Mouse (Mus musculus): ENCODE data around the gene Nfatc2. TPM values are rescaled to one million over a fixed set of nuclear protein-coding genes. Genes with fewer than 3 reads are reported as not detected.

Nfatc2 gene
- total and polyA plus RNA-seq, 3 experiments = not detected

GRCm38 (mm10) chr2:168522247-168522646 lies 79.2 kb downstream of the Nfatc2 start:
- Histone ChIP-seq H3K4me3 (ENCODE audit: control insufficient read depth in 1 of 2, insufficient read depth in 1 of 2, low read depth in 2 of 2, low read length in 2 of 2) (no peak overlapping the region), H3K36me3 (ENCODE audit: control insufficient read depth in 1 of 2, insufficient read depth in 2 of 2, low read length in 2 of 2) (no peaks in the 10 kb centered on the region), H3K27ac (ENCODE audit: control insufficient read depth, low read depth, low read length) (no peak overlapping the region), H3K27me3 (ENCODE audit: control insufficient read depth in 1 of 2, insufficient read depth in 2 of 2, low read length in 2 of 2) (no peaks in the 10 kb centered on the region), H3K4me1 (ENCODE audit: control insufficient read depth in 1 of 2, insufficient read depth in 2 of 2, low read length in 2 of 2) (no peaks in the 10 kb centered on the region), H3K9me3 (replicated peaks; ENCODE audit: insufficient read depth, low read length) (no peaks in the 10 kb centered on the region), H3K9ac (ENCODE audit: control insufficient read depth, low read depth, low read length, poor library complexity, severe bottlenecking) (no peak overlapping the region), H3K79me2 (ENCODE audit: control insufficient read depth, insufficient read depth, low read length, poor library complexity) (no peaks in the 10 kb centered on the region)
- no peak for DNase-seq (ENCODE audit: low read depth, low spot score)
- TF ChIP-seq MAFK (IDR thresholded peaks at IDR 0.05; ENCODE audit: borderline replicate concordance, low read depth, low read length) (no peak), GATA1 (IDR thresholded peaks at IDR 0.05; ENCODE audit: low read depth, low read length) (no peak), E2F4 (IDR thresholded peaks at IDR 0.05; ENCODE audit: borderline replicate concordance, low read depth, low read length) (no peak), ZKSCAN1 (IDR thresholded peaks at IDR 0.05; ENCODE audit: low read depth, low read length) (no peak), BHLHE40 (IDR thresholded peaks at IDR 0.05; ENCODE audit: borderline replicate concordance, low read depth, low read length) (no peak), USF1 (IDR thresholded peaks at IDR 0.05; ENCODE audit: low read depth, low read length) (no peak), POLR2AphosphoS2 (IDR thresholded peaks at IDR 0.05; ENCODE audit: low read length) (no peak), RCOR1 (IDR thresholded peaks at IDR 0.05; ENCODE audit: low read depth, low read length) (no peak), MXI1 (IDR thresholded peaks at IDR 0.05; ENCODE audit: low read depth, low read length) (no peak), ZNF384 (IDR thresholded peaks at IDR 0.05; ENCODE audit: low read depth, low read length) (no peak), CHD2 (IDR thresholded peaks at IDR 0.05; ENCODE audit: low read length) (no peak), ETS1 (IDR thresholded peaks at IDR 0.05; ENCODE audit: low read depth, low read length) (no peak), POLR2AphosphoS5 (IDR thresholded peaks at IDR 0.05; ENCODE audit: borderline replicate concordance, low read depth, low read length) (no peak), CHD1 (IDR thresholded peaks at IDR 0.05; ENCODE audit: low read depth, low read length) (no peak), RAD21 (IDR thresholded peaks at IDR 0.05; ENCODE audit: low read depth, low read length) (no peak), NELFE (IDR thresholded peaks at IDR 0.05; ENCODE audit: low read depth, low read length) (no peak), POLR2A (IDR thresholded peaks at IDR 0.05; ENCODE audit: control insufficient read depth in 1 of 2, insufficient read depth in 1 of 2, low read depth in 1 of 2, low read length in 2 of 2, poor library complexity in 1 of 2) (no peak), HCFC1 (IDR thresholded peaks at IDR 0.05; ENCODE audit: low read depth, low read length) (no peak), TAL1 (IDR thresholded peaks at IDR 0.05; ENCODE audit: low read length) (no peak)

- TF ChIP-seq POLR2A (IDR thresholded peaks at IDR 0.05; ENCODE audit: control insufficient read depth in 1 of 2, insufficient read depth in 1 of 2, low read depth in 1 of 2, low read length in 2 of 2, poor library complexity in 1 of 2) (no peak), SMC3 (IDR thresholded peaks at IDR 0.05; ENCODE audit: low read depth, low read length) (no peak), ZC3H11A (IDR thresholded peaks at IDR 0.05; ENCODE audit: low read depth, low read length) (no peak), MAX (IDR thresholded peaks at IDR 0.05; ENCODE audit: low read length) (no peak), GABPA (IDR thresholded peaks at IDR 0.05; ENCODE audit: low read depth, low read length) (no peak), HCFC1 (IDR thresholded peaks at IDR 0.05; ENCODE audit: low read depth, low read length) (no peak), BHLHE40 (IDR thresholded peaks at IDR 0.05; ENCODE audit: borderline replicate concordance, low read depth, low read length) (no peak), POLR2AphosphoS5 (IDR thresholded peaks at IDR 0.05; ENCODE audit: borderline replicate concordance, low read depth, low read length) (no peak), CHD1 (IDR thresholded peaks at IDR 0.05; ENCODE audit: low read depth, low read length) (no peak), MAFK (IDR thresholded peaks at IDR 0.05; ENCODE audit: borderline replicate concordance, low read depth, low read length) (no peak)
- H3K9ac ChIP-seq (ENCODE audit: control insufficient read depth, low read depth, low read length, poor library complexity, severe bottlenecking) = no peak overlapping the region
- DNase-seq (ENCODE audit: low read depth, low spot score) = no peak
- H3K36me3 ChIP-seq (ENCODE audit: control insufficient read depth in 1 of 2, insufficient read depth in 2 of 2, low read length in 2 of 2) = no peaks in the 10 kb centered on the region
- no peaks in the 10 kb centered on the region for H3K4me1 ChIP-seq (ENCODE audit: control insufficient read depth in 1 of 2, insufficient read depth in 2 of 2, low read length in 2 of 2)
- no peak overlapping the region for H3K4me3 ChIP-seq (ENCODE audit: control insufficient read depth in 1 of 2, insufficient read depth in 1 of 2, low read depth in 2 of 2, low read length in 2 of 2)
- H3K9me3 ChIP-seq (replicated peaks; ENCODE audit: insufficient read depth, low read length) = no peaks in the 10 kb centered on the region
- no peak overlapping the region for H3K27ac ChIP-seq (ENCODE audit: control insufficient read depth, low read depth, low read length)
- no peaks in the 10 kb centered on the region for H3K27me3 ChIP-seq (ENCODE audit: control insufficient read depth in 1 of 2, insufficient read depth in 2 of 2, low read length in 2 of 2)
- no peaks in the 10 kb centered on the region for H3K79me2 ChIP-seq (ENCODE audit: control insufficient read depth, insufficient read depth, low read length, poor library complexity)
Measured at GRCm38 (mm10) chr2:168520771-168521170, 80.7 kb downstream of the Nfatc2 start.

All from MEL (cell line).